Comparison of ENCODE assay signal across 9 mouse cellular contexts in the genomic region with DNA sequence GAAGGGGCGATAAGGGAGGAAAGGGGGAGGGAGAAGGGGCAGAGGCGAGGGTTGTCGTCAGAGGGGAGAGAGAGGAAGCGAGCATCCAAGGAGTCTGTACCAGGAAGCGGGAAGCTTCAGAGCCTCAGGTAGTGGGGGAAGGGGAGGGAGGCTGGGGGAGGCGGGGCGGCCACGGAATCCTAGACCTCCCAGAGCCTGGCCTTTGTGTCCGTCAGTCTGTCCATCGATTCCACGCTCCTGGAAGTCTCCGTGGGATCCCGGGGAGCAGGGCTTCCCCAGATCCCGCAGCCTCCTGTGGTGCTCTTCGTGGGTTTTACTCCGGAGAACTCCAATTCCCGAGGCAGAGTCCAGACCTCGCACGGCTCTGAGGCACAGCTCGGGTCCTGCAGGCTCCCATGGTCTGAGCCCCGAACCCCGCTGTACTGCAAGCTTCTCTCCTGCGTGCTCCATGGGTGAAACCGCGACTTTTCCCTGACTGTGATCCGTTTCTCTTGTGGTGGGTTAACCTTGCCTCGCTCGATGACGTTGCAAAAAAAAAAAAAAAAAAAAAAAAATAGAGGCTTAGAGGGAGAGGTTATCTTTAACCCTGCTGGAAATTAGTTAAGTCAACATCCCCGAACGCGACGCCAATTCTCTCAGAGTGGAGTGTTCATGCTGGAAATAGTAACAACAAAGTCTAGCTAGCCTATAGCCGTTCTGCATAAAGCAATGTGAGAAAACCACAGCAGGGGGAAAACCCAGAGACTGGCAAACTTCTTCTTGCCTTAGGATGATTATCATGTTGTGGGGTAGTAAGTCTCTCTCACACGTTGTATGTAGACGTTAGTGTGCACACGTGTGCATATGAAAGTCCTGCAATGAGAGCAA. TPM values are rescaled to one million over a fixed set of nuclear protein-coding genes. Genes with fewer than 3 reads are reported as not detected.
DNase-seq lines count a peak whose midpoint lies in the region; ATAC-seq and TF ChIP-seq lines count a peak whose summit lies in the region.
"Had no signal": no experiment of that assay in that cellular context is flagged by ENCODE, and none has a peak within 500 bp of the region (broad histone marks: within the 10 kb centered on the region; RNA-seq: fewer than 3 reads in every experiment).

No protein-coding gene starts in this region.

- peak overlapping the region; percentile 68 for H3K9ac ChIP-seq in embryonic facial prominence, embryonic 12.5 days
- peak overlapping the region; percentile 61 for H3K9ac ChIP-seq in hindbrain, embryonic 12.5 days
- peak overlapping the region; percentile 59 for H3K9ac ChIP-seq in liver, embryonic 15.5 days

- peak overlapping the region; percentile 89 for H3K4me2 ChIP-seq in embryonic facial prominence, embryonic 12.5 days (replicated peaks)
- peak overlapping the region; percentile 83 for H3K4me2 ChIP-seq in hindbrain, embryonic 12.5 days (replicated peaks)
- H3K4me2 ChIP-seq in liver, embryonic 15.5 days = peak overlapping the region; percentile 90

- ATAC-seq in embryonic facial prominence, embryonic 12.5 days (ENCODE audit: insufficient number of reproducible peaks, insufficient read depth, low FRiP score, low TSS enrichment) = peak; percentile 74; the same call in 1 of the 2 replicates
- ATAC-seq in hindbrain, embryonic 12.5 days (ENCODE audit: low FRiP score) = peak; percentile 68
- ATAC-seq in liver, embryonic 15.5 days (ENCODE audit: insufficient read depth) = peak; percentile 60

- H3K36me3 ChIP-seq in embryonic facial prominence, embryonic 12.5 days = no peaks in the 10 kb centered on the region
- H3K36me3 ChIP-seq in hindbrain, embryonic 12.5 days = no peaks in the 10 kb centered on the region
- H3K36me3 ChIP-seq in liver, embryonic 15.5 days (replicated peaks) = no peaks in the 10 kb centered on the region

- peak overlapping the region; percentile 57; the same call in 1 of the 2 replicates for H3K27ac ChIP-seq in embryonic facial prominence, embryonic 12.5 days
- no peak overlapping the region for H3K27ac ChIP-seq in hindbrain, embryonic 12.5 days
- 0 out of 2 replicates have a peak overlapping the region, but pooled peaks have one; percentile 38 for H3K27ac ChIP-seq in liver, embryonic 15.5 days (replicated peaks)
- 0 out of 2 replicates have a peak overlapping the region, but pooled peaks have one; percentile 38 for H3K27ac ChIP-seq in olfactory bulb, adult 2 months (ENCODE audit: insufficient read depth, low read depth, low read length)

- H3K4me1 ChIP-seq in embryonic facial prominence, embryonic 12.5 days = peaks cover 12% of the 10 kb centered on the region
- peaks cover 14% of the 10 kb centered on the region for H3K4me1 ChIP-seq in hindbrain, embryonic 12.5 days
- peaks cover 19% of the 10 kb centered on the region for H3K4me1 ChIP-seq in liver, embryonic 15.5 days (replicated peaks)
- H3K4me1 ChIP-seq in olfactory bulb, adult 2 months (ENCODE audit: control insufficient read depth, insufficient read depth, low read length) = peaks cover 14% of the 10 kb centered on the region

- no peaks in the 10 kb centered on the region for H3K27me3 ChIP-seq in embryonic facial prominence, embryonic 12.5 days
- peaks cover 18% of the 10 kb centered on the region for H3K27me3 ChIP-seq in hindbrain, embryonic 12.5 days
- peaks cover 5% of the 10 kb centered on the region; the same call in 1 of the 2 replicates for H3K27me3 ChIP-seq in liver, embryonic 15.5 days

- TF ChIP-seq POLR2A in olfactory bulb, adult 2 months (IDR thresholded peaks at IDR 0.05; ENCODE audit: insufficient read depth, low read depth, low read length) = no peak

- H3K9me3 ChIP-seq in embryonic facial prominence, embryonic 12.5 days = no peaks in the 10 kb centered on the region
- no peaks in the 10 kb centered on the region for H3K9me3 ChIP-seq in hindbrain, embryonic 12.5 days (replicated peaks)
- H3K9me3 ChIP-seq in liver, embryonic 15.5 days (replicated peaks) = no peaks in the 10 kb centered on the region

- peak; percentile 40 for DNase-seq in adrenal gland, postnatal 14 days
- no peak for DNase-seq in adrenal gland, adult 8-10 months
- peak; percentile 68 to 75 for DNase-seq in B cell, adult 2 months
- no peak for DNase-seq in adipocyte (ENCODE audit: low spot score)

- 1% methylated on average over 37 of the region's 37 CpGs for WGBS in embryonic facial prominence, embryonic 12.5 days
- WGBS in hindbrain, embryonic 12.5 days = 2% methylated on average over 35 of the region's 37 CpGs
- WGBS in liver, embryonic 15.5 days (ENCODE audit: insufficient replicate concordance) = 4% methylated on average over 36 of the region's 37 CpGs
- 3% methylated on average over 37 of the region's 37 CpGs for WGBS in olfactory bulb, adult 2 months

- TF ChIP-seq CTCF in olfactory bulb, adult 2 months (IDR thresholded peaks at IDR 0.05; ENCODE audit: insufficient read depth, low read depth, low read length) = no peak

- H3K4me3 ChIP-seq in embryonic facial prominence, embryonic 12.5 days = peak overlapping the region; percentile 55
- H3K4me3 ChIP-seq in hindbrain, embryonic 12.5 days = peak overlapping the region; percentile 44
- H3K4me3 ChIP-seq in liver, embryonic 15.5 days (replicated peaks) = peak overlapping the region; percentile 56
- peak overlapping the region; percentile 64 for H3K4me3 ChIP-seq in olfactory bulb, adult 2 months (ENCODE audit: insufficient read depth, low read depth, low read length)

RNA-seq across cellular contexts. Expression of a gene that starts 20.6 kb away (rescaled TPM):
- total RNA-seq in adrenal gland, postnatal 14 days (2021) = 5.6 and 6.2 TPM in 2 replicates
- 1 to 10 TPM; 1.7 to 6.9 (median 5.2) TPM for total RNA-seq in adrenal gland, adult 8-10 months (2022)
- 3.4 and 4.0 TPM in 2 replicates for polyA plus RNA-seq in embryonic facial prominence, embryonic 12.5 days (2016; fragmentation: Nextera tagmentation; extraction: Ambion mirVana)
- 0.49 and 3.3 TPM in 2 replicates for polyA plus RNA-seq in hindbrain, embryonic 12.5 days (2016; fragmentation: Nextera tagmentation; extraction: Ambion mirVana)
- polyA plus RNA-seq in liver, embryonic 15.5 days (2015; fragmentation: Nextera tagmentation; extraction: Ambion mirVana) = 1.1 TPM in 1 of 2 replicates, not detected in the other
- not detected in 2 replicates for polyA plus RNA-seq in olfactory bulb, adult 2 months (2012; ENCODE audit: insufficient read depth, insufficient read length, low replicate concordance, missing spikeins)
- polyA plus RNA-seq: C2C12 had no signal

Comparison
In these comparisons a context has a peak if more than half of its experiments do, and no peak if none do; other contexts are left out.
1. DNase-seq: peak in adrenal gland, postnatal 14 days (single experiment) and B cell, adult 2 months (2 of 2); none in adrenal gland, adult 8-10 months (single experiment) and adipocyte (single experiment).
2. Peak in every context shown above with its lines, with median percentiles within 50 percentile points of each other: ATAC-seq, H3K4me2 ChIP-seq, H3K4me3 ChIP-seq and H3K9ac ChIP-seq.